Mouse (Mus musculus) heart, postnatal 25 days (tissue): Measurements from ENCODE around the gene Eif2b1. TPM values are rescaled to one million over a fixed set of nuclear protein-coding genes. Genes with fewer than 3 reads are reported as not detected.
"Not testable (repeated sequence)": the region's sequence is repeated elsewhere in the genome, so short reads cannot be mapped to it uniquely, and the experiment has no call there.

Experiments
- DNase-seq: peaks from one replicate; pipeline ENCODE4 v3.0.0; 2022; ENCODE audit warnings: low spot score
- intact Hi-C: fragments of 180-260 bp; cut with DNase I; formaldehyde crosslinking; loops from one replicate; pipeline ENCODE4 v1.15.1; 2025
- total RNA-seq, 2 experiments: library from RNA; stranded (reverse); gene quantifications; 2 replicates each; pipeline ENCODE4 v1.2.3; 2021

The Eif2b1 gene
- 10 to 100 TPM; 27.8 to 33.3 TPM for total RNA-seq

- intact Hi-C loops = loop anchor here (2.0 kb wide), 1 partner anchor 26 kb away; the partner anchor contains the start of gene Ddx55
Observed at GRCm38 (mm10) chr5:124578633-124579317, at the start of gene Eif2b1, which contains the start of gene Gtf2h3. Gene Eif2b1 (minus strand): TSS chr5:124579131. Gene Gtf2h3 (plus strand): TSS chr5:124579140.

GRCm38 (mm10) chr5:124624291-124624690 lies 45.4 kb upstream of the Eif2b1 start:
- DNase-seq = no peak
- intact Hi-C loops = no loop called here

More at GRCm38 (mm10) chr5:124578633-124579317, at the start of gene Eif2b1, which contains the start of gene Gtf2h3:
- peak; percentile 83 for DNase-seq

- intact Hi-C loops = no loop called here
- DNase-seq = no peak
Observed at GRCm38 (mm10) chr5:124622890-124623289, 44.0 kb upstream of the Eif2b1 start.

GRCm38 (mm10) chr5:124621362-124621761 lies 42.4 kb upstream of the Eif2b1 start:
- DNase-seq = no peak

GRCm38 (mm10) chr5:124618711-124619110 lies 39.8 kb upstream of the Eif2b1 start:
- intact Hi-C loops = no loop called here
- DNase-seq = no peak

More at GRCm38 (mm10) chr5:124621362-124621761, 42.4 kb upstream of the Eif2b1 start:
- intact Hi-C loops = no loop called here

- DNase-seq = no peak
- intact Hi-C loops = no loop called here
Observed at GRCm38 (mm10) chr5:124614709-124615108, 35.8 kb upstream of the Eif2b1 start.

GRCm38 (mm10) chr5:124610965-124611364 lies 32.0 kb upstream of the Eif2b1 start:
- intact Hi-C loops = no loop called here
- no peak for DNase-seq

GRCm38 (mm10) chr5:124605041-124605622 lies 26.2 kb upstream of the Eif2b1 start:
- intact Hi-C loops = no loop called here

GRCm38 (mm10) chr5:124604296-124604695 lies 25.4 kb upstream of the Eif2b1 start:
- no peak for DNase-seq
- intact Hi-C loops = loop anchor here (5.0 kb wide), 1 partner anchor 263 kb away; no protein-coding TSS in a partner anchor

More at GRCm38 (mm10) chr5:124605041-124605622, 26.2 kb upstream of the Eif2b1 start:
- no peak for DNase-seq

GRCm38 (mm10) chr5:124602349-124602748 lies 23.4 kb upstream of the Eif2b1 start:
- DNase-seq = no peak
- intact Hi-C loops = loop anchor here (5.0 kb wide), 1 partner anchor 265 kb away; no protein-coding TSS in a partner anchor

- DNase-seq = not testable (repeated sequence)
- intact Hi-C loops = loop anchor here (5.0 kb wide), 1 partner anchor 268 kb away; no protein-coding TSS in a partner anchor
Observed at GRCm38 (mm10) chr5:124599726-124600125, 20.8 kb upstream of the Eif2b1 start.

- intact Hi-C loops = no loop called here
- DNase-seq = peak; percentile 91
Observed at GRCm38 (mm10) chr5:124598224-124599174, 19.6 kb upstream of the Eif2b1 start.

- intact Hi-C loops = no loop called here
- no peak for DNase-seq
Observed at GRCm38 (mm10) chr5:124592768-124593167, 13.8 kb upstream of the Eif2b1 start.

GRCm38 (mm10) chr5:124582515-124582914 lies 3.6 kb upstream of the Eif2b1 start:
- intact Hi-C loops = no loop called here
- DNase-seq = no peak

GRCm38 (mm10) chr5:124575467-124575866 lies 3.5 kb downstream of the Eif2b1 start:
- intact Hi-C loops = no loop called here
- no peak for DNase-seq

- DNase-seq = no peak
- intact Hi-C loops = no loop called here
Observed at GRCm38 (mm10) chr5:124571068-124571467, 7.9 kb downstream of the Eif2b1 start.

GRCm38 (mm10) chr5:124555145-124555544 lies 23.8 kb downstream of the Eif2b1 start:
- intact Hi-C loops = no loop called here
- DNase-seq = no peak

- DNase-seq = no peak
- intact Hi-C loops = loop anchor here (2.0 kb wide), 1 partner anchor 25 kb away; the partner anchor contains the start of genes Eif2b1 and Gtf2h3
Observed at GRCm38 (mm10) chr5:124553607-124554006, 25.3 kb downstream of the Eif2b1 start.

GRCm38 (mm10) chr5:124552558-124553307 lies 26.2 kb downstream of the Eif2b1 start, which contains the start of gene Ddx55:
Gene Ddx55 (plus strand): TSS chr5:124552864.
- intact Hi-C loops = loop anchor here (2.0 kb wide), 1 partner anchor 26 kb away; the partner anchor contains the start of genes Eif2b1 and Gtf2h3
- peak; percentile 82 for DNase-seq
